Mouse (Mus musculus) granulocyte monocyte progenitor cell, adult 5-6 weeks (primary cell): Measurements from ENCODE around the gene Dnah11. TPM values are rescaled to one million over a fixed set of nuclear protein-coding genes. Genes with fewer than 3 reads are reported as not detected.

Source experiments
- ATAC-seq: replicated peaks from 2 replicates; pipeline ENCODE4 v1.8.0; 2016; ENCODE audit warnings: mild to moderate bottlenecking, moderate TSS enrichment, inconsistent platforms; ENCODE audit not compliant: poor library complexity, severe bottlenecking
- total RNA-seq, 2 experiments: library from RNA; stranded (forward) in 1 of 2; stranded (reverse) in 1 of 2; fragments of 200-712, 200-1000 nt in 1 of 2; fragments of >200 nt in 1 of 2; fragmentation: Nextera tagmentation in 1 of 2; gene quantifications; 2 replicates each; pipeline ENCODE4 v1.2.3; 2014 to 2017

Dnah11 gene
- total RNA-seq, 2 experiments from 2014 or later = under 0.01 TPM; not detected in 1

DNA sequence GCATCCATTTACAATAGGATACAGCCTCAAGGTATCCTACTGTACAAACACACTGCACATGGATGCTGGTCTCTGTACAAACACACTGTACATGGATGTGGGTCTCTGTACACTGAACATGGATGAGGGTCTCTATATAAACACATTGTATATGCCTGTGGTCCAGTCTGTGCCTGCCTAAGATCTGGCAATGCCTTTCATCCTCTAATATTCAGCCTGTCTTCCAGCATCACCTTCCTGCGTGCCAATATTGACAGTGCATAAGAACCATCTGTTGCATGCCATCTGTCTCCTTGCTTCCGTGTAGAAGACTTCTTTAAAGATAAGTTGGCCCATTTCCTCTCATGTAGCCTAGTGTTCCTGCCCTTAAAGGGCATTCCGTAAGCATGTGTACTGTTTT lies 100.6 kb downstream of the Dnah11 start:
- no peak for ATAC-seq

DNA sequence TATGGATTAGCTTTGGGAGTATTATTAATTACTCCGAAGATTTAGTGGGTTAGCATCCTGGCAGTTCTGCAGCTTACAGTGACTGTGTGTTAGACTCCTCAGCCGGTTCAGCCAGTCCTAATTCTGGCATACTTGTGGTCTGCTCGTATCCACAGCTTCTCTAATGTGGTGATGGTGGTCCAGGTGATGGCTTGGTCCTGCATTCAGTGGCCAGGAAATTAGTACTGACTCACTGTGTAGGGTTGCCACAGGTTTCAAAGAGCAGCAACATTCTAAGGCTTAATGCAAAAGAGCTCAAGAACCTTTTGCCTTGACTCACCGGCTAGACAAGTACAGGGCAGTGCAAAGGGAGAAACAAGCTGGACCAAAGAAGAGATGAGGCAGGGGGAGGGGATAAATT lies 103.9 kb downstream of the Dnah11 start:
- ATAC-seq = no peak

DNA sequence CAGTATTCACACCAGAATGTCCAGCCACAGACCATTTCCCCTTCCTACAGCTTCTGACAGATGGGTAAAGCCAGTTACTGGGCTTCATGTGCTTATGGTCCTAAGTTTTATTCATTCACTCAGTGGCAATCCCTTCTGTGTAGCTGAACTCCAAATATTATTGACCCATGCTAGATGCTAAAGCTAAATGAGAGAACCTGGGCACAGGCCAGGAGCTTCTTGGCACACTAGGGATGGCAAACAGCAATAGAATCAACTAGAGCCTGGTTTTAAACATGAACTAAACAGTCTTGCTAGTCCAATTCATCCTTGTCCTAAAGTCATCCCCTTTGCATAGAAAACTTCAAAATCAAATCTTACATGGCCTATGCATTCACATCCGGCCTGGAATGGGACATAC lies 113.6 kb downstream of the Dnah11 start:
- ATAC-seq = peak; percentile 63; the same call in 1 of the 2 replicates

- ATAC-seq = peak; percentile 80
Observed at GRCm38 (mm10) chr12:118084806-118085205, 114.0 kb downstream of the Dnah11 start.

GRCm38 (mm10) chr12:118084134-118084533 lies 114.7 kb downstream of the Dnah11 start:
- ATAC-seq = no peak

DNA sequence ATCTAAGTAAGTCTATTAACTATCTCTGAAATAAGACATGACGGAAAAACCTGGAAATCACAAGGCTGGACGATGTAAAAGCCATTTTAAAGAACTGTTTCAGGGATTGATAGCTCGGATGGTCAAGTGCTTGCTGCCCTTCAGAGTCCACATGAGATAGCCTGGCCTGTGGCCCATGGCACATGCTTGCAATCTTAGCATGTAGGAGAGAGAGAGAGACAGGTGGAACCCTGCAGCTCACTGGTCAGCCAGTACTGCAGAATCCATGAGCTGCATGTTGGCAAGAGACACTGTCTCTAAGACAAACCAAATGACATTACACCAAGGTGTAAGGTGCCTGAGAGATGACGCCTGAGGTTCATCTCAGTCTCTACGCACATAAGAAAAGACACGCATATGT lies 118.4 kb downstream of the Dnah11 start:
- no peak for ATAC-seq

GRCm38 (mm10) chr12:118078434-118078989 lies 120.3 kb downstream of the Dnah11 start:
- ATAC-seq = peak; percentile 90

GRCm38 (mm10) chr12:118076802-118077201 lies 122.0 kb downstream of the Dnah11 start:
- no peak for ATAC-seq

GRCm38 (mm10) chr12:118072181-118072872 lies 126.5 kb downstream of the Dnah11 start:
- no peak for ATAC-seq

GRCm38 (mm10) chr12:118071667-118072066 lies 127.2 kb downstream of the Dnah11 start:
- no peak for ATAC-seq

GRCm38 (mm10) chr12:118068785-118069184 lies 130.1 kb downstream of the Dnah11 start:
- no peak for ATAC-seq

DNA sequence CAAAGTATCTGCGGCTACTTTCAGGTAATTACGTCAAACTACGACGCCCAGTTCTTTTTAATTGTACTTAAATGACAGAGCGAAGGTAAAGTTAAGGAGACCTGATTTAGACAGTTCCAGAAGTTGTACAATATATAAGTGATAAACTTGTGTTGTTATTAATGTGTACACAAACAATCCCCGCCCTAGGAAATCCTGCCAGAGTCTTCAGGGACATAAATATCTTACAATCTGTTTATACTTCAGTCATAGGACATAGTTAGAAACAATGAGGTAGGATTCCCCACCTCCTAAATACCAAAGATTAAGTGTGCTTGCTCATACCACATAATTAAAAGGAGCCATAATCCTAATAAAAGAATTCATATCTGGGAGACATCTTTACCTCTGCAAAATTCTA lies 136.5 kb downstream of the Dnah11 start:
- no peak for ATAC-seq

DNA sequence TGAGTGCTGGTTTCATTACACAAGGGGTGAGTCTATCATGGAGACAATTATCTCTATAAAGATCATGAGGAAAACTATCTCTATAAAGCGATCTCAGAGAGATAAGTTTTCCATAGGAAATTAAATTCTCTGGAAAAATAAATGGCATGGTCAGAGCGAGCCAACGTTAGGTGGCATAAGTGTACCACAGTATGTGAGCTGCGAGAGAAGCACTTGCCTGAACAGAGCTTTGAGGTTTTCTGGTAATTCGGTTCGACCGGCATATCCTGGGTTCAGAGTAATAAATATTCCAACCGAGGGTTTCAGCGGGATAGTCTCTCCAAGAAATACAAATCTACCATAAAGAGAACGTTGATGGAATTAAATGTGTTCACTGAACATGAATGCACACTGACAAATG lies 142.0 kb downstream of the Dnah11 start:
- no peak for ATAC-seq

GRCm38 (mm10) chr12:118045381-118045780 lies 153.5 kb downstream of the Dnah11 start:
- ATAC-seq = no peak

- ATAC-seq = no peak
Observed at GRCm38 (mm10) chr12:118043130-118043647, 155.7 kb downstream of the Dnah11 start.

GRCm38 (mm10) chr12:118042196-118042595 lies 156.6 kb downstream of the Dnah11 start:
- no peak for ATAC-seq

GRCm38 (mm10) chr12:118034990-118035389 lies 163.9 kb downstream of the Dnah11 start:
- ATAC-seq = no peak

DNA sequence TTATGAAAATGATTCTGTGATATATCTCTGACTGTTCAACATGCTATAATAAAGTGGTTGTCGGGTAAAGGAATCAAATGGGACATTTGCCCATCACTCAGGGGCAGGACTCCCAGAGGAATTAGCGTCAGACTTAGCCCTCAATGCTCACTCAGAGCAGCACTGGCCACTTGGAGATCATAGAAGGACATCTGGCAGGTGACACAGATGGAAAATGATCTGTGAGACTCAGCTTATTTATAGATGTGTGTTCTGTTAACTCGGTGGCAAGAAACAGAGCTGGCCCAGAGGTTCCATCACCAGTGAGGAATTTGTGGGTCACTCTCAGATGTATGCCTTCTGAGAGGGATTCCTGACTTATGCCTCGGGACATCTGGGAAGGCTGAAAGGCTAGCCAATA lies 173.1 kb downstream of the Dnah11 start:
- ATAC-seq = no peak

GRCm38 (mm10) chr12:118018936-118019335 lies 179.9 kb downstream of the Dnah11 start:
- no peak for ATAC-seq

DNA sequence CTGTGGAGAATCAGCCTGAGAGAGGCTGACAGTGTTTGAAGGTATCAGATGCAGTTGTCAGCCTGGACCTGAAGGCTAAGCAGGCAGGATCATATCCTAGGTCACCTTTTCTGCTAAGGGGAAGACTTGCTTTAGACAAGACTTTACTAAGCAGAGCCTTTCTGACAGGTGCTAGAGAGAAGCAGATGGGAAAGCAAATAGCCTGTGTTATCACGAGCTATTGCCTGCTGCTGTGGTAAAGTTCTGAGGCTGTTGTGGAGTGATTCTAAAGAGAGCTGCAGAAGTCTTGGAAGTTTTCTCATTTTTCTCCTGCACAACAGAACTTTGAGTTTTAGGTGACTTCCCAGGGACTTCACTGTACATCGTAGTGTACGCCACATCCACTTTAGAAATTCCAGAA lies 185.0 kb downstream of the Dnah11 start:
- ATAC-seq = no peak

DNA sequence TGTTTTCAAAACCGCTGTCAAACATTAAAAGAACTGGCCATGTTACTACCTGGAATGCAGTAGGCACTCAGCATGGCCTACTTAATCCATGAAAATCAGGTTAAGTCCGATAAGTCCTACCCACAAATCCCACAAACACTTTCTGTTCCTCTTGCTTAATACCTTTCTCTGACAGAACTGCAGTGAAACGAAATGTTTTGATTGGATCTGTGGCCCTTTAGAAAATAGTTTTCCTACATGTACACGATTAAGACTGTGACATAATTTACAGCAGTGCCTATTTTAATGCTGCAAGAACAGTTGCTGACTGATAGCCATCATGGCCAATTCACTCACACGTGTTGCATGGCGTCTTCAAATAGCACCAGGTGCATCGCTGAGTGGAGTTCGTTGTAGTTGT lies 186.9 kb downstream of the Dnah11 start:
- ATAC-seq = no peak

- ATAC-seq = peak; percentile 85
Observed at GRCm38 (mm10) chr12:117994938-117995337, 203.9 kb downstream of the Dnah11 start.
